Mouse (Mus musculus) midbrain, embryonic 16.5 days (tissue): ENCODE results near the gene Klrb1b. TPM values are rescaled to one million over a fixed set of nuclear protein-coding genes. Genes with fewer than 3 reads are reported as not detected.

Source experiments
- ATAC-seq: fragments of 200-750 bp; cut with Nextera tagmentation; 2 replicates; pipeline ENCODE4 v1.8.0; 2017; ENCODE audit warnings: moderate TSS enrichment
- H3K27ac ChIP-seq: fragments of 300-500 bp; sonication (generic); 2 replicates; pipeline ENCODE4 v1.5.1; 2014; ENCODE audit warnings: mild to moderate bottlenecking, low read length, mixed read lengths
- H3K27me3 ChIP-seq: fragments of 300-500 bp; sonication (generic); 2 replicates; pipeline ENCODE4 v1.6.1; 2014; ENCODE audit warnings: low read depth, low read length, mixed read lengths; ENCODE audit not compliant: control insufficient read depth, insufficient read depth
- H3K36me3 ChIP-seq: fragments of 300-500 bp; sonication (generic); 2 replicates; pipeline ENCODE4 v1.6.1; 2014; ENCODE audit warnings: mild to moderate bottlenecking, low read length, moderate library complexity, mixed read lengths; ENCODE audit not compliant: control insufficient read depth, insufficient read depth
- H3K4me1 ChIP-seq: fragments of 300-500 bp; sonication (generic); 2 replicates; pipeline ENCODE4 v1.6.1; 2014; ENCODE audit warnings: mild to moderate bottlenecking, low read length, mixed read lengths; ENCODE audit not compliant: control insufficient read depth, insufficient read depth
- H3K4me2 ChIP-seq: fragments of 300-500 bp; sonication (generic); 2 replicates; pipeline ENCODE4 v1.6.1; 2014; ENCODE audit warnings: mild to moderate bottlenecking, low read length, mixed read lengths
- H3K4me3 ChIP-seq: fragments of 300-500 bp; sonication (generic); 2 replicates; pipeline ENCODE4 v1.5.1; 2014; ENCODE audit warnings: low read depth, mild to moderate bottlenecking, low read length, moderate library complexity, mixed read lengths
- H3K9ac ChIP-seq: fragments of 300-500 bp; sonication (generic); 2 replicates; pipeline ENCODE4 v1.6.1; 2014; ENCODE audit warnings: low read depth, low read length, mixed read lengths
- H3K9me3 ChIP-seq: fragments of 300-500 bp; sonication (generic); replicated peaks from 2 replicates; pipeline ENCODE4 v1.6.1; 2014; ENCODE audit warnings: mild to moderate bottlenecking, low read length, mixed read lengths; ENCODE audit not compliant: control insufficient read depth, poor library complexity, severe bottlenecking
- WGBS: fragments of 180-500 bp; shearing (Covaris S2); extraction: QIAGEN DNeasy Blood & Tissue Kit; methylation state at CpG from one replicate; pipeline ENCODE4 v1.1.7; 2014; 5-methylcytosine and 5-hydroxymethylcytosine counted together
- polyA plus RNA-seq: library from polyadenylated mRNA; unstranded; fragments of >200 nt; fragmentation: Nextera tagmentation; extraction: Ambion mirVana; gene quantifications from 2 replicates; pipeline ENCODE4 v1.2.1, GENCODE M21; 2015

Klrb1b gene
- not detected in 2 replicates for polyA plus RNA-seq

- WGBS, result 89% methylated on average over 6 of the region's 6 CpGs
- no peak for ATAC-seq
- Histone ChIP-seq H3K27me3 (no peaks in the 10 kb centered on the region), H3K9me3 (no peaks in the 10 kb centered on the region), H3K4me3 (no peak within 1 kb of the TSS), H3K36me3 (no peaks in the 10 kb centered on the region), H3K9ac (no peak within 1 kb of the TSS), H3K4me1 (no peaks in the 10 kb centered on the region), H3K4me2 (no peak within 1 kb of the TSS), H3K27ac (no peak within 1 kb of the TSS)
These were observed at the start of gene Klrb1b, which contains the start of gene Gm44511 for GRCm38 (mm10) chr6:128826132-128826531. Gene Klrb1b, minus strand, starts transcription at chr6:128826331. Gene Gm44511, minus strand, starts transcription at chr6:128826315.

- Histone ChIP-seq H3K27ac (no peak overlapping the region), H3K36me3 (no peaks in the 10 kb centered on the region), H3K9ac (no peak overlapping the region), H3K4me2 (no peak overlapping the region), H3K4me1 (no peaks in the 10 kb centered on the region), H3K9me3 (no peaks in the 10 kb centered on the region; the same call in 1 of the 2 replicates), H3K4me3 (no peak overlapping the region), H3K27me3 (no peaks in the 10 kb centered on the region)
- ATAC-seq, result no peak
- WGBS, result 76% methylated on average over 1 of the region's 1 CpGs
These were observed 45.9 kb upstream of the Klrb1b start for GRCm38 (mm10) chr6:128871910-128872610.

GRCm38 (mm10) chr6:128868861-128869260 lies 42.7 kb upstream of the Klrb1b start:
- no peak overlapping the region for H3K27ac ChIP-seq
- H3K4me2 ChIP-seq, result no peak overlapping the region
- no peaks in the 10 kb centered on the region for H3K36me3 ChIP-seq
- H3K4me1 ChIP-seq, result no peaks in the 10 kb centered on the region
- H3K9ac ChIP-seq, result no peak overlapping the region
- ATAC-seq, result no peak
- H3K4me3 ChIP-seq, result no peak overlapping the region
- no peaks in the 10 kb centered on the region for H3K27me3 ChIP-seq
- 8% methylated on average over 3 of the region's 3 CpGs for WGBS
- no peaks in the 10 kb centered on the region for H3K9me3 ChIP-seq

GRCm38 (mm10) chr6:128857976-128858375 lies 31.8 kb upstream of the Klrb1b start:
- ATAC-seq, result no peak
- Histone ChIP-seq H3K4me3 (no peak overlapping the region), H3K9ac (no peak overlapping the region), H3K27me3 (no peaks in the 10 kb centered on the region), H3K4me2 (no peak overlapping the region), H3K9me3 (no peaks in the 10 kb centered on the region), H3K4me1 (no peaks in the 10 kb centered on the region), H3K36me3 (no peaks in the 10 kb centered on the region), H3K27ac (no peak overlapping the region)
- 89% methylated on average over 2 of the region's 2 CpGs for WGBS

- no peak overlapping the region for H3K4me3 ChIP-seq
- no peak for ATAC-seq
- 64% methylated on average over 5 of the region's 5 CpGs for WGBS
- H3K27ac ChIP-seq, result no peak overlapping the region
- H3K9ac ChIP-seq, result no peak overlapping the region
- H3K4me1 ChIP-seq, result no peaks in the 10 kb centered on the region
- H3K27me3 ChIP-seq, result no peaks in the 10 kb centered on the region
- H3K9me3 ChIP-seq, result no peaks in the 10 kb centered on the region
- no peaks in the 10 kb centered on the region for H3K36me3 ChIP-seq
- no peak overlapping the region for H3K4me2 ChIP-seq
These were observed 30.1 kb upstream of the Klrb1b start for GRCm38 (mm10) chr6:128856250-128856649.

- H3K36me3 ChIP-seq, result no peaks in the 10 kb centered on the region
- H3K9ac ChIP-seq, result no peak overlapping the region
- no peak for ATAC-seq
- H3K4me3 ChIP-seq, result no peak overlapping the region
- no peak overlapping the region for H3K4me2 ChIP-seq
- no peak overlapping the region for H3K27ac ChIP-seq
- no peaks in the 10 kb centered on the region for H3K9me3 ChIP-seq
- H3K27me3 ChIP-seq, result no peaks in the 10 kb centered on the region
- H3K4me1 ChIP-seq, result no peaks in the 10 kb centered on the region
- WGBS, result 75% methylated on average over 1 of the region's 1 CpGs
These were observed 29.3 kb upstream of the Klrb1b start for GRCm38 (mm10) chr6:128855477-128855876.

GRCm38 (mm10) chr6:128854895-128855294 lies 28.8 kb upstream of the Klrb1b start:
- 94% methylated on average over 3 of the region's 3 CpGs for WGBS
- Histone ChIP-seq H3K9ac (no peak overlapping the region), H3K27ac (no peak overlapping the region), H3K9me3 (no peaks in the 10 kb centered on the region), H3K36me3 (no peaks in the 10 kb centered on the region), H3K4me3 (no peak overlapping the region), H3K4me2 (no peak overlapping the region), H3K4me1 (no peaks in the 10 kb centered on the region), H3K27me3 (no peaks in the 10 kb centered on the region)
- ATAC-seq, result no peak

GRCm38 (mm10) chr6:128854024-128854820 lies 28.1 kb upstream of the Klrb1b start:
- WGBS, result 44% methylated on average over 12 of the region's 12 CpGs
- Histone ChIP-seq H3K4me1 (no peaks in the 10 kb centered on the region), H3K4me2 (peak overlapping the region; percentile 20), H3K36me3 (no peaks in the 10 kb centered on the region), H3K27ac (no peak overlapping the region), H3K9me3 (no peaks in the 10 kb centered on the region), H3K4me3 (no peak overlapping the region), H3K27me3 (no peaks in the 10 kb centered on the region), H3K9ac (no peak overlapping the region)
- ATAC-seq, result peak; percentile 83

GRCm38 (mm10) chr6:128852766-128853165 lies 26.6 kb upstream of the Klrb1b start:
- H3K4me3 ChIP-seq, result no peak overlapping the region

More at GRCm38 (mm10) chr6:128852766-128853165, 26.6 kb upstream of the Klrb1b start:
- H3K36me3 ChIP-seq, result no peaks in the 10 kb centered on the region
- H3K9me3 ChIP-seq, result no peaks in the 10 kb centered on the region
- H3K4me2 ChIP-seq, result no peak overlapping the region
- H3K9ac ChIP-seq, result no peak overlapping the region
- 89% methylated on average over 3 of the region's 3 CpGs for WGBS
- ATAC-seq, result no peak
- H3K4me1 ChIP-seq, result no peaks in the 10 kb centered on the region
- H3K27ac ChIP-seq, result no peak overlapping the region
- H3K27me3 ChIP-seq, result no peaks in the 10 kb centered on the region
